Mouse (Mus musculus): ENCODE measurements around the gene Cgn. TPM values are rescaled to one million over a fixed set of nuclear protein-coding genes. Genes with fewer than 3 reads are reported as not detected.
A peak's percentile ranks its signal among the peaks of the same experiment; 100 is the strongest.
"Not testable (repeated sequence)": the region's sequence is repeated elsewhere in the genome, so short reads cannot be mapped to it uniquely, and the experiment has no call there.

The Cgn gene
- total and polyA plus RNA-seq, 2 experiments from 2014 or later = 6.0 TPM

DNA sequence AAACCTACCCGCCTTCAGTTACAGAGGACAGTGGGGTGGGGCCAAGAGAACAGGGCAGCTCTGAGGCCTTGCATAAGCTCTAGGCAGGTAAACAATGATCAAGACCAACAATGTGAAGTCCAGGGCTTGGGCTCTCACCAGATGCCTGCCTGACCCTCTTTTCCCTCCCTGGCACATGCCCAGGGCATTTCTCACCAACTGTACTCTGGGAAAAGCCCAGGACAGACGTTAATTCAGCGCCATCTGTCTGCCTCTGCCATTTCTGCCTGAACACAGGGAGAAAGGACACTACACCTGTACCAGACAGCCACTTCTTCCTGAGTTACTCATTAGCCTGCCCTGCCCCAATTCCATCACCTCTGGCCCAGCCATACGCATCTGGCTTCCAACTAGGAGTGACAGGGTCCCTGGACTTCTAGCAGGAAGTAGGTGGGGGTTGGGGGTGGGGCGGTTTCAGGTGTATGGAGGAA lies 2.8 kb downstream of the Cgn start:
- H3K4me2 ChIP-seq (ENCODE audit: low read depth) = no peak overlapping the region
- no peaks in the 10 kb centered on the region for H3K9me3 ChIP-seq (ENCODE audit: low read length)
- H3K27me3 ChIP-seq (ENCODE audit: insufficient read depth, low read length) = no peaks in the 10 kb centered on the region
- no peak for ATAC-seq
- no peak for DNase-seq
- TF ChIP-seq CTCF (IDR thresholded peaks at IDR 0.05; ENCODE audit: low read depth) = no peak
- H3K4me3 ChIP-seq (ENCODE audit: low read depth, low read length) = no peak overlapping the region
- H3K4me1 ChIP-seq (ENCODE audit: insufficient read depth) = no peaks in the 10 kb centered on the region; the same call in 1 of the 2 replicates
- H3K9ac ChIP-seq = no peak overlapping the region
- no peaks in the 10 kb centered on the region for H3K36me3 ChIP-seq (ENCODE audit: insufficient read depth)
- WGBS = 60% methylated on average over 5 of the region's 5 CpGs
- H3K27ac ChIP-seq (ENCODE audit: low read depth, low read length) = no peak overlapping the region

DNA sequence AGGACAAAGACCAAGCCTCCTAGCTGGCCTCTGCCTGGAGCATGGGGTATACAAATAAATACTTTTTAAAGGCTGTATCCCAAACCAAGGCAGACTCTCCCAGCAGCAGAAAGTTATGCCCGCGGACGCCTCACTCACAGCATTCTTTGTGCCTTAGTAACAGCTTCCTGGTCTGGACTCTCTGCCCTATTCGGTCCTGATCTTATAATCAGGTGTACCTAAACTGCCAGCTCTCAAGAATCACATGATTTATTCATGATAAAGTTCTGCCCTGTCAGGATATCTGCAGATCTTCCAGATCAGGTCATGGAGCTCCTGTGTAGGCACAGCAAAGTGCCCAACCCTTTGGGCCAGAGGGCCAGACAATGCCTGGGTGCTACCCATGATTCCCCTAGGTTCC lies 3.4 kb downstream of the Cgn start:
- 68% methylated on average over 4 of the region's 4 CpGs for WGBS
- H3K27me3 ChIP-seq (ENCODE audit: insufficient read depth, low read length) = no peaks in the 10 kb centered on the region

DNA sequence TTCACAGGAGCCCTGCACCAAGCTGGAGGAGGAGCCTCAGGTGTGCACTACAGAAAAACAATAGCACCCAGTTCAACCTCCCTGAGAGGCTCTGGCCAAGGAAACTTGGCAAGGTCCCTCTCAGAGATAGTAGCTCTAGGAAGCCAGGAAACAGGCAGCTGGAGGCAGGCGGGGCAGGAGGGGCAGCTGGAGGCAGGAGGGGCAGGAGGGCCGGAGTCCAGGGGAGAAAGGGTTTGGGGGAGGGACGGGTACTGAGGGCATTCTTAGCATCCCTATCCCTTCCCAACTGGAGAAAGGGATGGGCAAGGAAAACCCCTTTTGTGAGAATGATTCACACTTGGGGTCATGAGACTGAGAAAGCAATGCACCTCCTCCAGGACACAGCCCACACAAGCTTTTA lies 4.9 kb downstream of the Cgn start:
- H3K27ac ChIP-seq (ENCODE audit: low read depth, low read length) = no peak overlapping the region
- H3K36me3 ChIP-seq (ENCODE audit: insufficient read depth) = 0 out of 2 replicates have a peak, but pooled peaks cover 5% of the 10 kb centered on the region
- H3K9ac ChIP-seq = no peak overlapping the region
- H3K27me3 ChIP-seq (ENCODE audit: insufficient read depth, low read length) = no peaks in the 10 kb centered on the region
- DNase-seq = no peak
- no peak for ATAC-seq
- no peaks in the 10 kb centered on the region; the same call in 1 of the 2 replicates for H3K4me1 ChIP-seq (ENCODE audit: insufficient read depth)
- WGBS = 37% methylated on average over 3 of the region's 3 CpGs
- no peak for TF ChIP-seq CTCF (IDR thresholded peaks at IDR 0.05; ENCODE audit: low read depth)
- H3K9me3 ChIP-seq (ENCODE audit: low read length) = no peaks in the 10 kb centered on the region
- H3K4me2 ChIP-seq (ENCODE audit: low read depth) = no peak overlapping the region
- no peak overlapping the region for H3K4me3 ChIP-seq (ENCODE audit: low read depth, low read length)

More for the DNA sequence above, 3.4 kb downstream of the Cgn start:
- Histone ChIP-seq H3K27ac (ENCODE audit: low read depth, low read length) (no peak overlapping the region), H3K4me2 (ENCODE audit: low read depth) (no peak overlapping the region), H3K4me1 (ENCODE audit: insufficient read depth) (no peaks in the 10 kb centered on the region; the same call in 1 of the 2 replicates), H3K4me3 (ENCODE audit: low read depth, low read length) (no peak overlapping the region), H3K36me3 (ENCODE audit: insufficient read depth) (0 out of 2 replicates have a peak, but pooled peaks cover 4% of the 10 kb centered on the region), H3K9ac (no peak overlapping the region), H3K9me3 (ENCODE audit: low read length) (no peaks in the 10 kb centered on the region)
- no peak for TF ChIP-seq CTCF (IDR thresholded peaks at IDR 0.05; ENCODE audit: low read depth)
- no peak for DNase-seq
- no peak for ATAC-seq

DNA sequence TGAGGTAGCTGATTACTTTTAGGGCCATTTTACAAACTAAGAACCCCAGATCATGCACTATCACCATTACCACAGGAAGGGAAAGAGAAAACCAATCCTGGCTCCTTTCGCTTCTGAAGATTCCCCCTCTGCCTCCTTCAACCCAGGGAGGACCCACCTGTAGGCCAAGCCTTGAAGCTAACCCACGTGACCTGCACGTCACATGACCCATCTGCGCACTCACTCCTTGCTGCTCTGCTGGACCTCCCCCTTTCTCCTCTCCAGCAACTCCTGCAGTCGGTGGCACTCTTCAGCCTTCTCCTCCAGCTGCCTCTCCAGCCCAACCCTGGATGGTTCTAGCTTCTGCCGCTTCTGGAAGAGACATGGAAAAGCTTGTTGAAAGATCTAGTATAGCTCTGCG lies 10.4 kb downstream of the Cgn start:
- ATAC-seq (no peak), DNase-seq (no peak)
- WGBS = 87% methylated on average over 7 of the region's 7 CpGs
- Histone ChIP-seq H3K27me3 (ENCODE audit: insufficient read depth, low read length) (no peaks in the 10 kb centered on the region), H3K4me3 (ENCODE audit: low read depth, low read length) (no peak overlapping the region), H3K36me3 (ENCODE audit: insufficient read depth) (peaks cover 28% of the 10 kb centered on the region), H3K9me3 (ENCODE audit: low read length) (no peaks in the 10 kb centered on the region), H3K4me1 (ENCODE audit: insufficient read depth) (no peaks in the 10 kb centered on the region), H3K27ac (ENCODE audit: low read depth, low read length) (no peak overlapping the region), H3K4me2 (ENCODE audit: low read depth) (no peak overlapping the region), H3K9ac (no peak overlapping the region)
- no peak for TF ChIP-seq CTCF (IDR thresholded peaks at IDR 0.05; ENCODE audit: low read depth)

DNA sequence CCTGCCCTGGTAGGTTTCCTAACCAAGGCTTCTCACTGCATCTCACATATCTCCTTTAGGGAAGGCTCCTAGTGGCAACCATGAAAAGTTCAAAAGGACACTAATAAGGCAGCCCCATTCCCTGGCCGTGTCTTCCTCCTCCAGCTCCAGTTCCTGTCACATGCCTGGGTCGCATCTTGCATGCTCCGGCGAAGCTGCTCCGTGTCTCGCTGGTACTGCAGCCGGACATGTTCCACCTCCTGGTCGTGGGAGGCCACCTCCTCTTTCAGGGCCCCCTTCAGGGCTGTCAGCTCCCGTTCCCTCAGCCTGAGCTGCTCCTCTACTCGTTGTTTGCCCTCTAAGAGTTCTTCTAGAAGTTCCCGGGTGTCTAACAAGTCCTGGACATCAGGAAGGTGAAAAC lies 12.3 kb downstream of the Cgn start:
- no peak overlapping the region for H3K4me2 ChIP-seq (ENCODE audit: low read depth)
- no peaks in the 10 kb centered on the region for H3K27me3 ChIP-seq (ENCODE audit: insufficient read depth, low read length)
- no peaks in the 10 kb centered on the region for H3K9me3 ChIP-seq (ENCODE audit: low read length)
- no peak overlapping the region for H3K27ac ChIP-seq (ENCODE audit: low read depth, low read length)
- TF ChIP-seq CTCF (IDR thresholded peaks at IDR 0.05; ENCODE audit: low read depth) = no peak
- H3K9ac ChIP-seq = no peak overlapping the region
- H3K36me3 ChIP-seq (ENCODE audit: insufficient read depth) = peaks cover 28% of the 10 kb centered on the region
- ATAC-seq = no peak
- H3K4me1 ChIP-seq (ENCODE audit: insufficient read depth) = no peaks in the 10 kb centered on the region
- no peak overlapping the region for H3K4me3 ChIP-seq (ENCODE audit: low read depth, low read length)
- no peak for DNase-seq
- WGBS = 86% methylated on average over 11 of the region's 11 CpGs

DNA sequence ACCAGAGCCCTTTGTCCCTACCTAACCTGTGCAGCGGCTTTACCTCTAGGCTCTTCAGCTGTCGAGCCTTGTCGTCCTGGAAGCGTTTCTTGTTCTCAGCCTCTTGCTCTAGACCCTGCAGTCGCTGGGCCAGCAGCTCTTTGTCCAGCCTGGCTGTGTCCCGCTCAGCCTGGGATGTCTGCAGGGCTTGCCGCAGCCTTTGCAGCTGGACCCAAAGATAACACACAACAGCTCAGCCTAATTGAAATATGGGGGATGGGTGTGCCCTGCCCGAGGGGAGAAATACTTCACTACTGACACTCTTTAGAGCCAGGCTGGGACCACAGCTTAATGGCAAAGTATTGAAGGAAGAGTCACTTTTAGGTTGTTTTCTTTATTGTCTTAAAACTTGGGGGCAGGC lies 20.8 kb downstream of the Cgn start:
- 77% methylated on average over 8 of the region's 8 CpGs for WGBS
- H3K4me1 ChIP-seq (ENCODE audit: insufficient read depth); H3K4me2 ChIP-seq (ENCODE audit: low read depth); H3K9ac ChIP-seq; DNase-seq; H3K27me3 ChIP-seq (ENCODE audit: insufficient read depth, low read length); H3K4me3 ChIP-seq (ENCODE audit: low read depth, low read length); ATAC-seq; H3K36me3 ChIP-seq (ENCODE audit: insufficient read depth); H3K27ac ChIP-seq (ENCODE audit: low read depth, low read length); H3K9me3 ChIP-seq (ENCODE audit: low read length): not testable (repeated sequence)

DNA sequence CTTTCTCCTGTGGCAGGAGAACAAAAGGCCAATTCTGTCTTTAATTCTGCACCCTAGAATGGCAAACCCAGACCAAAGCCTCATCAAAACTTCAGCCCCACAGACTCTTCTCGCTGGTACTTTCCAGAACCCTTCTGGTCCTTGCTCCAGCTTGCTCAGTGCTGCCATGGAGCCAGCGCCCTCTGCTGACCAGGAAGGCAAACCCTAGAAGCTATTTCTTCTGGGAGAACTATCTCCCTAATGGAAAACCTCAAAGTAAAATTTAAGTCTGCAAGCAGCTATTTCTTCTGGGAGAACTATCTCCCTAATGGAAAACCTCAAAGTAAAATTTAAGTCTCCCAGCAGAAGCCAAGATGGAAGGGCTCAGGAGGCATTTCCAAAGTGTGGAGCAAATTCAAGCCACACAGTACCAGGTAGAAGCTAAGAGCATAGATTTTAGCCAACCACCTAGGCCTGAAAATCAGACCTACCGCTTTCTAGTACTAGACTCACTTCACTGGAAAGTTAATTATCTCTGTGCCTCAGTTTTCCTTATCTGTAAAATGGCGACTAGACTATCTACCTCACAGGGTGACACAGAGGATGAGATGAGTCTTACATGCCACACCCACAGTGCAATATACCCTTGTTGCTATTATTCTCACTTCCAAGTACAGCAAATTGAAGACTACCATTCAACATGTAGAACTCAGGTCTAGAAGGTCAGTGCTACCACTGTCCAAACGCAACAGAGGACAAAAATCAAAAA lies 21.6 kb downstream of the Cgn start:
- DNase-seq; H3K9ac ChIP-seq; H3K36me3 ChIP-seq (ENCODE audit: insufficient read depth); H3K9me3 ChIP-seq (ENCODE audit: low read length); H3K4me1 ChIP-seq (ENCODE audit: insufficient read depth); H3K27ac ChIP-seq (ENCODE audit: low read depth, low read length); H3K4me2 ChIP-seq (ENCODE audit: low read depth); H3K4me3 ChIP-seq (ENCODE audit: low read depth, low read length); H3K27me3 ChIP-seq (ENCODE audit: insufficient read depth, low read length): not testable (repeated sequence)
- WGBS = 93% methylated on average over 2 of the region's 5 CpGs
- ATAC-seq = peak; percentile 56

DNA sequence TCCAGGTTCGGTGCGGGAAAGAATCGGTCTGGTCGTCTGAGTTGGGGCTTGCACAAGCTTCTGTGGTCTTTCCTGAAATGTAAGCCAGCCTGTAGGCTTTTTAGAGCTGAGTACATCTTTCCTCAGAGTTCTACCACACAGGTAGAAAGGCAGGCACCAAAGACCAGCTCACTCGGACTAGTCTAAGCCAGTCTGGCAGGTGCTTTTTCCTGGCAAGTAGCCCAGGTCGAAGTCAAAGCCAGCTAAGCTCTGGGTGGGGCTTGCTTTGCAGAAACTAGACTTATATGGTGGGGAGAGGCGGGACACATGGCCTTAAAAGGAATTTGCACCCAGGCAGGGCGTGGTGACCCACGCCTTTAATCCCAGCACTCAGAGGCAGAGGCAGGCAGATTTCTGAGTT lies 27.9 kb downstream of the Cgn start:
- not testable (repeated sequence) for H3K4me2 ChIP-seq (ENCODE audit: low read depth); H3K27ac ChIP-seq (ENCODE audit: low read depth, low read length); H3K36me3 ChIP-seq (ENCODE audit: insufficient read depth); DNase-seq; H3K4me1 ChIP-seq (ENCODE audit: insufficient read depth); H3K9me3 ChIP-seq (ENCODE audit: low read length); H3K4me3 ChIP-seq (ENCODE audit: low read depth, low read length); H3K9ac ChIP-seq; H3K27me3 ChIP-seq (ENCODE audit: insufficient read depth, low read length)
- ATAC-seq = peak; percentile 35
- 64% methylated on average over 3 of the region's 9 CpGs for WGBS

DNA sequence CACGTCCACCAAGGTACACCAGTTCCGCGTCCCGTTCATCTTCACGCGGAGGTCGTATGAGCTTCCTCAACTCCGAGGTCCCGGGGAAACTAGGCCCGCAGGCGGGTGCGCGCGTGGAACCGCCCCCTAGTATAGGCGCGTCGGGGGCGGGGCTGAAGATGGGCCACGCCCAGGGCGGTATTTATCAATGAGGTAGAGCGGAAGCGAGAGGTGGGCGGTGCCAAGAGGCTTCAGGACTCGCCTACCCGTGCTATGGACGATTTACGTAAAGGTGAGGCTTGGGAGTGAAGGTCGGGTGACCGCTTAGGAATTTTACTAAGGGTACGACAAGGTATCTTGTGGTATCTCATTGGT lies 28.3 kb downstream of the Cgn start:
- not testable (repeated sequence) for H3K27me3 ChIP-seq (ENCODE audit: insufficient read depth, low read length); DNase-seq; H3K27ac ChIP-seq (ENCODE audit: low read depth, low read length); H3K9me3 ChIP-seq (ENCODE audit: low read length); H3K9ac ChIP-seq; H3K36me3 ChIP-seq (ENCODE audit: insufficient read depth); H3K4me1 ChIP-seq (ENCODE audit: insufficient read depth)
- peak; percentile 96 for ATAC-seq
- Histone ChIP-seq H3K4me2 (ENCODE audit: low read depth) (peak overlapping the region; percentile 38), H3K4me3 (ENCODE audit: low read depth, low read length) (peak overlapping the region; percentile 26; the same call in 1 of the 2 replicates)
- under 1% methylated on average over 13 of the region's 31 CpGs for WGBS

DNA sequence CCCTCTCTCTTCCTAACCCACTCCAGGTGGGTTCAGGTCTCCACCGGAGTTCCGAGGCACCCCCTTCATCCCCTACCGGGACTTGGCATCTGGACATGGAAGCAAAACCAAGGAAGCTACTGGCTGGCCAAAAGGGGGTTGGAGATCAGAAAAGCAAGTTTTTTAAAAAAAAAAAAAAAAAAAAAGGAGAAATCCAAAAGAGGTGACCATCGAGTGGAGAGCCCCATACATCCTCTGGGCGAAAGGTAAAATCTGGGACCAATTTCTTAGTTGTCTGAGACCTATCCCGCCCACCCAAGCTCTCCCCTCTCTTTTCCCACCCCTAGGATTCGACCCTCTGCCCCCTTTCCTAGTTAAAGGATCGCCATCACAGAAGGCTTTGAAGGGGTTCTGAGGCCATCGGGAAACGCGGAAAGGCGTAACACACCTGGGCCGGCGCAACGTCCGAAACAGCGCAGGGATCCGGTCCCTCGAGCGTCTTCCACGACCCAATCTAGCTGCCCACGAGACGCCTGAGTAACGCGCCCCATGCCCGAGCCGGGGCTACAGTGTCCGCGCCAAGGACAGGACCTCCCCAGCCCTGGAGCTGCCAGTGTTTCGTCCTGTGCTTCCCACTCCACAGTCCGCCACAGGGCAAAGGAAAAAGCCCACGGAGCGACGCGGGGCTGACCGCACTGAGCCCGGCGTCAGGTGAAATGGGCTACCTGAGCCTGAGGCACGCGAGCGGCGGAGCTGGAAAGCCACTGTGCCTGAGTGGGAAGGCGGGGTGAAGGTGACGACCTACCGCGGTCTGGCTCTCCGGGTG lies 28.8 kb downstream of the Cgn start:
- H3K9ac ChIP-seq = 0 out of 2 replicates have a peak overlapping the region, but pooled peaks have one; percentile 39
- H3K36me3 ChIP-seq (ENCODE audit: insufficient read depth); H3K27ac ChIP-seq (ENCODE audit: low read depth, low read length); H3K27me3 ChIP-seq (ENCODE audit: insufficient read depth, low read length); H3K9me3 ChIP-seq (ENCODE audit: low read length); H3K4me1 ChIP-seq (ENCODE audit: insufficient read depth); DNase-seq: not testable (repeated sequence)
- H3K4me3 ChIP-seq (ENCODE audit: low read depth, low read length) = peak overlapping the region; percentile 34
- peak overlapping the region; percentile 53 for H3K4me2 ChIP-seq (ENCODE audit: low read depth)
- peak; percentile 50 for ATAC-seq
- WGBS = 4% methylated on average over 20 of the region's 47 CpGs

All from forebrain, postnatal 0 days (tissue).